Mouse (Mus musculus): Measurements from ENCODE around the gene Arhgap30.

Arhgap30 gene

DNA sequence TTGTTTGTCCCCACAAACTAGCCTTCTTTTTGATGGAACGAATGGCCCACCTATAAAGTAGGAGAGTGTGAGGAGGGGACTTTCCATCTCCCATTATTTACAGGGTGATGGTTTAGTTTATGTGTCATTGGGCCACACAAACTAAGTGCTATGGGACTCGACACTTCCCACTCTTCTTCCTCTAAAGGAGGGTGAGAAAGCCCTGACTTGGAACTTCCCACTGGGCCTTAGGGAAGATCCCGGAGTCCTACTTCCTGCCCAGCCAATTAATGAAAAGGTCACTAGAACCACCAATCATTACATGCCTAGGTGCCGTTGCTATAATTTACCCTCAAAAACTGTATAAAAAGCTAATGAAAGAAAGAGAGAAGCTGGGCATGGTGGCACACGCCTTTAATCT, 43.4 kb downstream of the Arhgap30 start:
- DNase-seq (ENCODE audit: low spot score): no peak

DNA sequence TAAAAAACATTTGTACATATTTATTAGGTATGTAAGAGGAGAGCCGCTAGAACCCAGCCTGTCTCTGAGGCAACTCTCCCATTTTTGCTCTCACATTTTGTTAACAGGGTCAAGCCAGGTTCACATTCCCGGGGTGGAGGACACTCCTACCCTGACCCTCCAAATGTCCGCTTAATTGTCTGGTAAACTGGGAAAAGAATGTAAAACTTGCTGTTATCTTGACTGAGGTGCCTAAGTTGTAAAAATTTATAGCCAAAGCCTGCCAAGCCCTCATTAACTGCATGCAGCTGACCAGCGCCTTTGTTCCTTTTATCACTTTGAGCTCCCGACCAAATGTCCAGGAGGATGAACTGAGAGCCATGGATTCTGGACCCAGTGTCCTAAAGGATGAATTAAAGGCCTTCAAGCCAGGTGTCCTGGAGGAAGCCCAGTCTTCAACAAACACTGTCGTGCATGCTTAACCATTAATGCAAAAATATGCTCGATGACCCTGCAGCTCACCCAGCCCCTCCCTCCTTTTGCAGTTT, 46.6 kb downstream of the Arhgap30 start:
- peak; percentile 33 for DNase-seq (ENCODE audit: low spot score)

DNA sequence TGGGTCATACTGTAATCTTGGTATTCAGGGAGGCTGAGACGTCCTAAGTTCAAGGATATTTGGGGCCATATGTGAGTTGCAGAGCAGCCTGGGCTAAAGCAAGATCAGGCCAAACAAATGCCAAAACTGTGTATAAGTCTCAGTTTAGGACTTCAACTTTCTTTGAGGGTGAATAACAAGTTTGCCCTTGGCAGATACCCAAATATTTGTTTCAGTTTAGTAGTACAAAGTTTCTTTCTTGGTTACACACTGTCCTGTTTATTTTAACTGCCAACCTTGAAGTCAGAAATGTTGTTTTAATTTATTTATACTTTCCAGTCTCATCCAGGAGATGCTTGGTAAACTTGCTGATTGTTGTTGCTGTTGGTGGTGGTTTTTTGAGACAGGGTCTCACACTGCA, 47.2 kb downstream of the Arhgap30 start:
- DNase-seq (ENCODE audit: low spot score): no peak

GRCm38 (mm10) chr1:171437264-171438013, 48.7 kb downstream of the Arhgap30 start, which contains the start of gene F11r:
Gene F11r (plus strand): TSS chr1:171437535.
- peak; percentile 80 for DNase-seq (ENCODE audit: low spot score)

GRCm38 (mm10) chr1:171438014-171438670, 49.4 kb downstream of the Arhgap30 start:
- DNase-seq (ENCODE audit: low spot score): peak; percentile 47

DNA sequence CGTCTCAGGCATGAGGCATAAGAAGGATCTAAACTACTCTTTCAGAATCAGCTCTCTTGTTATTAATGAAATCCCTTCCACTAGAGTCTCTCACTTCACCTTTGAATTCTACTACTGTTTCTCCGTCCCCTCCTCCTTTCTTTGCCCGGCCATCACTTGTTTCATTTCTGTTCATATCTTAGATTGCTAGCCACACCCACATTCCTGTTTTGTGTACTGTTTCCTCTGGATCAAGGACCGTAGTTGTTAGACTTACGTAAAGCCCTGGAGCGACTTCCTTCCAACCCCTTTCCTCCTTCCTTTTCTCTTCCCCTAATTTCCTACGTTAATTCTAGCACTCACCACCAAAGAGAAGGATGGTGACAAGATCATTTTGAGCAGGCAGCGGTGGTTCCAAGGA, 50.3 kb downstream of the Arhgap30 start:
- peak; percentile 31 for DNase-seq (ENCODE audit: low spot score)

- DNase-seq (ENCODE audit: low spot score): no peak
These were observed 51.4 kb downstream of the Arhgap30 start for GRCm38 (mm10) chr1:171440025-171440725.

GRCm38 (mm10) chr1:171441466-171442412, 53.0 kb downstream of the Arhgap30 start:
- no peak for DNase-seq (ENCODE audit: low spot score)

- DNase-seq (ENCODE audit: low spot score): no peak
These were observed 53.6 kb downstream of the Arhgap30 start for GRCm38 (mm10) chr1:171442413-171442760.

DNA sequence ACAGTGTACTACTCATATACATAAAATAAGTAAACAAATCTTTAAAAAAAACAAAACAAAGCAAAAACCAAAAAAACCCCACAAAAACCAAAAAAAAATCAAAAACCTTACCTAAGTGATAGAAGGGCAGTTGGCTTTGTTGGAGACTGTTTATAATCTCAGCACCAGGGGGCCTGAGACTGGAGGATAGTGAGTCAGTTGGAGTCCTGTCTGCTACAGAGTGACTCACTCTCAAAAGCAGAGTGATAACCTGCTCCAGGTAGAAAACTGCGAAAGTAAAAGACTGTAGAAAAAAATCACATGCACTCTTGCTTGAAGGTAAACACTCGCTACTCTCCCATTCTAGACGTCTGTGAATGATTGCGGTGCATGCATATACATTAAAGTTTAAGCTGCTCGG, 56.3 kb downstream of the Arhgap30 start:
- no peak for DNase-seq (ENCODE audit: low spot score)

DNA sequence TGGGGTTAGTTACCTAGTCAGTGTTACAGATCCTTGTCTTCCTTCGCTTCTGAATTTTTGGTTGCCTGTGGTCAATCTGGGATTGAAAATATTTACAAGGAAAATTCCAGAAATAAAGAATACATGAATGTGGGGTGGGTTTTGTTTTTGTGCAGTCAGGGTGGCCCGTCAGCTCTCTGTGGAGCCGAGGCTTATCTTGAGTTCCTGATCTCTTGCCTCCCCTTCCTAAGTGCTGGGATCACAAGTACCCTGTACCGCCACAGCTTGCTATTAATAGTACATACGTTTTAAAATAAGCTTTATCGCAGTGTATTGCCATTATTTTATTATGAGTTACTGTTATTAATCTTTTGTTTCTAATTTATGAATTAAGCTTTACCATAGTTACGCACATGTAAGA, 58.1 kb downstream of the Arhgap30 start:
- DNase-seq (ENCODE audit: low spot score): no peak

- no peak for DNase-seq (ENCODE audit: low spot score)
These were observed 58.9 kb downstream of the Arhgap30 start for GRCm38 (mm10) chr1:171447692-171448091.

DNA sequence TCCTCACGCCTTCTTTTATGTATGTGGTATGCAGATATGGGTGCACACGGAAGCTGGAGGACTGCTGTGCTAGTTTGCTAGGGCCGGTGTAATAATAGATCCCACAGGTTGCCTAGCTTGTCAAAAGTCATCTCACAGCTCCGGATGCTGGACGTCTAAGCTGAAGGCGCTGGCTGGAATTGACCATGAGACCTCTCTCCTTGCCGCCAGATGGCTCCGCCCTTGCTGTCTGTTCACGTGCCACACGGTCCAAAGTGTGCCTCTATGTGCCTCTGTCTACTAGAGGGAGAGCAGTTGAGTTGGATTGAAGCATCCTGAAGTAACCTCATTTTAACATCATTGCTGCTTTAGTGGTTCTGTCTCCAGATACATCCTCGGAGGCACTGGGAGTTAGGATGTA, 61.3 kb downstream of the Arhgap30 start:
- no peak for DNase-seq (ENCODE audit: low spot score)

DNA sequence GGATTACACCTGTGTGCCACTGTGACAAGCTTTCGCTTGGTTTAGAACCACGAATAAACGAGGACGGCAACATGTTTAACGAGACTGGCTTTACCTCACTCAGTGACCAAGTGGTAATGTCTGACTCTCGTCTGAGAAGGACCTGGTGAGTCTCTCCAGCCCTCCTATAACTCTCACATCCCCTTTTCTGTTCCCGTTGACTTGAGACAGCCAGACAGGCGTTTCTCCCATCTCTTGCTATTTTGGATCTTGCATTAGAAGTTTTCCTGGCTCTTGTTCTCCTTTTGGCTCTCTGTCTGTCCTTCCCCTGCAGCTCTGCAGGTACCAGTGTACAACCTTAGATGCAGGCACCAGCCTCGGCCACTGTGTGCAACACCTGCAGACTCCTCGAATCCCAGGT, 62.2 kb downstream of the Arhgap30 start:
- DNase-seq (ENCODE audit: low spot score): no peak

DNA sequence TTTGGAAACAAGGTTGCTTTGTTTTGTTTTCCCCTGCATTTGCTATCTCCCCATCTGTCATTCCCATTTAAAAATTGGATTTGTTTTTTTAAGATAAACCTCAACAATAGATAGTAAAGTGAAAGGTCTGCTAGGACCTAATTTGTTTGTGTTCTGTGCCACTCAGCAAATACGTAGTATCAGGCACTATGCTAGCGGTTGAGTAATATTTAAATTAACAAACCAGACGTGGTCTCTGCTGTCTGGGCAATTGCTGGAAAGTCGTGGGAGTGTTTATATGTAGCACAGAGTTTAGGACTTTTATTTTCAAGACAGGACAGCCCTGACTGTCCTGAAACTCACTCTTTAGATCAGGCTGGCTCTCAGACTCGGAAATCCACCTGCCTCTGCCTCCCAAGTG, 63.8 kb downstream of the Arhgap30 start:
- no peak for DNase-seq (ENCODE audit: low spot score)

DNA sequence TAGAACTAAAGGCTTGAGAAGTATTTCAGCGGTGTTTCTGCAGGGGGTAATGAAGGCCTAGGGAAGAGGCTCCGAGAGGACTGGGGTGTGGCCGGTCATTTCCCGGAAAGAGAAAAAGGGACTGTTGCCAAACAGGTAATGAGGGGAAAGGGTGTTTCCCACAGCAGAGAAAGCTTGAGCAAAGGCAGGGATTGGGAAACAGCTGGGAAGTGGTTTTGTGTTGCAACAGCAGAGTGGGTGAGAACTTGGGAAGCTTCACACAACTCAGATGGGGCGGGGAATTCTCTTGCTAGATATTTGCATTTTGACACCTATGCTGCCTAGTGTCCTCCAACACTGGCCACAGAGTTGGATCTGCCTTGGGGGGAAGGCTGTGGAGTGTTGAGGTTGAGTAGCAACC, 64.2 kb downstream of the Arhgap30 start:
- no peak for DNase-seq (ENCODE audit: low spot score)

DNA sequence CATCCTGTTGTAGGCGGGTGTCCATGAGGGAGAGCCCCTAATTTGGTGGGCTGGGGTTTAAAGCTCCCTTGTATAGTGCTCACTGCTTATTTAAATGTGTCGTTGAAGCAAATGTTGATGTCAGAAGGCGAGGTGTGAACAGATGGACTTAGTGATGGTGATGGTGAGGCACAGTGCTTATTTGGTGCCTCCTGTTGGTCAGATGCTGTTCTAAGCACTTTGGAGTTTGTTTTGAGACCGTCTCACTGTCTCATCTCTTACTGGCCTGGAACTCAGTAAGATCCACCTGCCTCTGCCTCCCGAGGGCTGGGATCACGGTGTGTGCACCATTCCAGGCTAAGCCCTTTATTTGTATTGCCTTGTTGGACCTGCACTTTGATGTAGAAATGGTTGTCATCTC, 66.2 kb downstream of the Arhgap30 start:
- DNase-seq (ENCODE audit: low spot score): no peak

GRCm38 (mm10) chr1:171457568-171457967, 68.8 kb downstream of the Arhgap30 start:
- no peak for DNase-seq (ENCODE audit: low spot score)

DNA sequence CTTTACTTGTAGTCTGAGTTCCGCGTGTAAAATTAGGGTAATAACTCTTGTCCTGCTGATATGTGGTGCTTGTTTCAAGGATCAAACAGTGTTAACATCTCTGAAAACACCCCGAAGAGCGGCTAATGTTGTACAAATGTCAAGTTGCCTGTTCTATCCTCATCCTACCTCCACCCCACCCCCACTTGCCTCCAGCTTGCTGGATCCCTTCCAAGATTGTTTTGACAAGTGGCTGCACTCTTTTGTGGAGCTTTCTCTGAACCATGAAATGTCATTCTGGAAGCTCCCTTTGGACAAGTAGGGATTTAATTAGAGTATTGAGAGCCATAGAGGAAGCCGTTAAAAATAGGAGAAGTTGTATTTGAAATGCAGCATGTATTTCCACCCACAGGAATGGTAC, 71.0 kb downstream of the Arhgap30 start:
- DNase-seq (ENCODE audit: low spot score): no peak

All from embryo, embryonic 10.5 days (tissue).